Mouse (Mus musculus): Measurements from ENCODE around the gene Zbtb16. TPM values are rescaled to one million over a fixed set of nuclear protein-coding genes. Genes with fewer than 3 reads are reported as not detected.

Gene Zbtb16
- polyA plus RNA-seq, 1 experiment from 2014 or later = 1.00 TPM

GRCm38 (mm10) chr9:48713779-48714178 is 122.2 kb downstream of the Zbtb16 start:
- WGBS = 87% methylated on average over 8 of the region's 8 CpGs

DNA sequence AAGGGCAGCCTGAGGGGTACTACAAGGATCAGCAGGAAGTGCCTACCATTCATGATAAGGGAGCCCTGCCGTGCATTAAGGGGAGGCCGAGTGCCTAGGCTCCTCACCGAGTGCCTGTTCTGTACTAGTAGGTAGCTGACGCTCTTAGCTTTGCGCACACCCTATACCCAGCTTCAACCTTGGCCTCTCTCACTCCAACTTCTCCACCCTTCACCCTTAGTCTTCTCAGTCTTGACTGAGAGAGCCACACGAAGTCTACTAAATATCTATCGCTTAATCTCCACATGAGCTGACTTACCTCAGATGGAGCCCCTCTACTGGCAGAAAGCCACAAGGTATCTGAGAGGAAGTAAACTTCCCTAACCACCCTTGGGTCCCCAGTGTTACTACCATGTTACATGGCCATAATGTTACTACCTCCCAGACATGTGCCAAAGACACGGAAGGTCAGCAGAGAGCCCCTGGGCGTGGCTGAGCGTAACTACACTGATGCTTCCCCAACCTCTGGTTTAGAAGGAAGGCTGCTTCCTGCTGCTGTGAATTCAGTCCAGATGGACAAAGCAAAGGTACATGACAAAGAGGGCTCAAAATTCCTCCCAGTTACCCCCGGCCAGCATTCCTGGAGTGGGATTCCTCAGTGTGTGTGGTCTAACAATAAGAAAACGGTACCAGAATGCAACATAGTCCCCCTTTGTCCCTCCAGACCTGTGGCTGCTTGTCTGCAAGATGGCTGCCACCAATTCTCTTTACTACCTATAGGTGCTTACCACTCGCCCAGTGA is 122.8 kb downstream of the Zbtb16 start:
- Histone ChIP-seq H3K4me1 (replicated peaks) (peaks cover 15% of the 10 kb centered on the region), H3K27ac (ENCODE audit: poor library complexity, severe bottlenecking) (no peak overlapping the region), H3K9me3 (replicated peaks) (peaks cover 4% of the 10 kb centered on the region; the same call in 1 of the 2 replicates), H3K9ac (no peak overlapping the region), H3K4me3 (no peak overlapping the region), H3K27me3 (replicated peaks) (no peaks in the 10 kb centered on the region), H3K4me2 (no peak overlapping the region), H3K36me3 (no peaks in the 10 kb centered on the region)
- WGBS = 80% methylated on average over 13 of the region's 13 CpGs
- ATAC-seq (ENCODE audit: insufficient number of reproducible peaks, low FRiP score) = no peak

More at GRCm38 (mm10) chr9:48713779-48714178, 122.2 kb downstream of the Zbtb16 start:
- H3K4me3 ChIP-seq = no peak overlapping the region
- H3K36me3 ChIP-seq = no peaks in the 10 kb centered on the region
- H3K27ac ChIP-seq (ENCODE audit: poor library complexity, severe bottlenecking) = no peak overlapping the region
- H3K4me1 ChIP-seq (replicated peaks) = peaks cover 15% of the 10 kb centered on the region
- H3K9ac ChIP-seq = no peak overlapping the region
- no peak overlapping the region for H3K4me2 ChIP-seq
- H3K27me3 ChIP-seq (replicated peaks) = no peaks in the 10 kb centered on the region
- H3K9me3 ChIP-seq (replicated peaks) = no peaks in the 10 kb centered on the region
- no peak for ATAC-seq (ENCODE audit: insufficient number of reproducible peaks, low FRiP score)

- peaks cover 4% of the 10 kb centered on the region; the same call in 1 of the 2 replicates for H3K9me3 ChIP-seq (replicated peaks)
- no peak overlapping the region for H3K9ac ChIP-seq
- no peak overlapping the region for H3K27ac ChIP-seq (ENCODE audit: poor library complexity, severe bottlenecking)
- H3K4me1 ChIP-seq (replicated peaks) = peaks cover 22% of the 10 kb centered on the region
- no peaks in the 10 kb centered on the region for H3K27me3 ChIP-seq (replicated peaks)
- ATAC-seq (ENCODE audit: insufficient number of reproducible peaks, low FRiP score) = no peak
- no peaks in the 10 kb centered on the region for H3K36me3 ChIP-seq
- whole genome bisulfite sequencing = 56% methylated on average over 5 of the region's 5 CpGs
- no peak overlapping the region for H3K4me2 ChIP-seq
- H3K4me3 ChIP-seq = no peak overlapping the region
Measured at GRCm38 (mm10) chr9:48711826-48712225, 124.2 kb downstream of the Zbtb16 start.

DNA sequence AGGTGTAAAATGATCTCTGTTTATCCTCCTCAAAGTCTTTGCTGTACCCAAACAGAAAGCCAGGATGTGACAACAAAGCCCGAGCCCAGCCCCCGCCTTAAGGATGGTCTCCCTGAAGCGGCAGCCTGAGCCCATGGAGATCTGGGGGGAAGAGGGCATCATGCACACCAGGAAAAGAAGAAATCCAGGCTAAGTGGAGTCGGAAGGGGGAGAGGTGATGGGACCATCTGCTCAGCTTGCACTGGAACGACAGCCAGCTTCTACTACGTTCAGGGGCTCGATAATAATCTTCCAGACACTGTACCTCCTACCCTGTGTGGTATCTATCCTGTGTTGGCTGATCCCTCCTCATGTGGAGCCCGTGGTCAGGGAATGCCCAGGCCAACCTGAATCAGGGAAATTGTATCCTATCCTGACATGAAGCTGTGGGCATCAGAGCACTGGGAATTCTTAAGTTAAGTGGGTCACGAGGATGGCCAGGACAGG is 124.7 kb downstream of the Zbtb16 start:
- Histone ChIP-seq H3K36me3 (no peaks in the 10 kb centered on the region), H3K4me1 (replicated peaks) (peaks cover 24% of the 10 kb centered on the region), H3K4me2 (no peak overlapping the region), H3K4me3 (no peak overlapping the region), H3K9me3 (replicated peaks) (peaks cover 4% of the 10 kb centered on the region; the same call in 1 of the 2 replicates), H3K27ac (ENCODE audit: poor library complexity, severe bottlenecking) (no peak overlapping the region), H3K9ac (no peak overlapping the region), H3K27me3 (replicated peaks) (no peaks in the 10 kb centered on the region)
- WGBS = 42% methylated on average over 9 of the region's 9 CpGs
- no peak for ATAC-seq (ENCODE audit: insufficient number of reproducible peaks, low FRiP score)

GRCm38 (mm10) chr9:48710355-48711295 is 125.4 kb downstream of the Zbtb16 start:
- Histone ChIP-seq H3K36me3 (no peaks in the 10 kb centered on the region), H3K27ac (ENCODE audit: poor library complexity, severe bottlenecking) (no peak overlapping the region), H3K27me3 (replicated peaks) (no peaks in the 10 kb centered on the region), H3K4me1 (replicated peaks) (peaks cover 24% of the 10 kb centered on the region), H3K9ac (no peak overlapping the region), H3K4me2 (no peak overlapping the region), H3K4me3 (no peak overlapping the region), H3K9me3 (replicated peaks) (peaks cover 4% of the 10 kb centered on the region; the same call in 1 of the 2 replicates)
- 38% methylated on average over 17 of the region's 17 CpGs for WGBS
- no peak for ATAC-seq (ENCODE audit: insufficient number of reproducible peaks, low FRiP score)

DNA sequence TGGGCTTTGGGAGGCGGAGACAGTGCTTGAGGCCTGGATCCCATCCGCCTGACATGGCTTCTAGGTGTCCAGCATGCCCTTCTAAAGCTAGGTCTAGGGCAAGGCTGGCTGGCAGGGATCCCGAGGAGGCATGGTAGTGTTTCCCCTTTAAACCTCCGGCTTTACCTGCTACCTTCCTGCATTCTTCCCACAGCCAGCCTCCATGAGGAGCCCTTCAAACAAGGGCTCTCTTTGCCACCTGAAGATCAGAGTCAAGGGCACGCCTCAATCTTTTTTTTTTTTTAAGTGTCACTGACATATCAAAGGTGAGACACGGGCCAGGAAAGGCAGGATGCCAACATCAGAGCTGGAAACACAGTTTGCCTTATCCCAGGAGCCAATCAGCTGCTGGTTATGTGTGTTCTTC is 128.2 kb downstream of the Zbtb16 start:
- no peak for ATAC-seq (ENCODE audit: insufficient number of reproducible peaks, low FRiP score)
- H3K9ac ChIP-seq = no peak overlapping the region
- H3K36me3 ChIP-seq = no peaks in the 10 kb centered on the region
- peak overlapping the region; percentile 55 for H3K27ac ChIP-seq (ENCODE audit: poor library complexity, severe bottlenecking)
- WGBS = 60% methylated on average over 6 of the region's 6 CpGs
- peaks cover 24% of the 10 kb centered on the region for H3K4me1 ChIP-seq (replicated peaks)
- H3K4me3 ChIP-seq = no peak overlapping the region
- no peaks in the 10 kb centered on the region; the same call in 1 of the 2 replicates for H3K27me3 ChIP-seq (replicated peaks)
- no peak overlapping the region for H3K4me2 ChIP-seq
- H3K9me3 ChIP-seq (replicated peaks) = peaks cover 4% of the 10 kb centered on the region; the same call in 1 of the 2 replicates

GRCm38 (mm10) chr9:48707134-48707823 is 128.7 kb downstream of the Zbtb16 start:
- no peaks in the 10 kb centered on the region for H3K36me3 ChIP-seq
- peaks cover 4% of the 10 kb centered on the region; the same call in 1 of the 2 replicates for H3K9me3 ChIP-seq (replicated peaks)
- no peak overlapping the region; the same call in 1 of the 2 replicates for H3K4me2 ChIP-seq
- no peaks in the 10 kb centered on the region; the same call in 1 of the 2 replicates for H3K27me3 ChIP-seq (replicated peaks)
- 54% methylated on average over 14 of the region's 14 CpGs for WGBS
- peaks cover 24% of the 10 kb centered on the region for H3K4me1 ChIP-seq (replicated peaks)
- H3K4me3 ChIP-seq = no peak overlapping the region
- no peak for ATAC-seq (ENCODE audit: insufficient number of reproducible peaks, low FRiP score)
- H3K27ac ChIP-seq (ENCODE audit: poor library complexity, severe bottlenecking) = peak overlapping the region; percentile 55
- H3K9ac ChIP-seq = peak overlapping the region; percentile 27; the same call in 1 of the 2 replicates

GRCm38 (mm10) chr9:48701296-48701695 is 134.7 kb downstream of the Zbtb16 start:
- no peaks in the 10 kb centered on the region for H3K9me3 ChIP-seq (replicated peaks)
- 66% methylated on average over 4 of the region's 4 CpGs for WGBS
- H3K36me3 ChIP-seq = no peaks in the 10 kb centered on the region
- H3K4me2 ChIP-seq = no peak overlapping the region
- H3K27ac ChIP-seq (ENCODE audit: poor library complexity, severe bottlenecking) = no peak overlapping the region
- no peak for ATAC-seq (ENCODE audit: insufficient number of reproducible peaks, low FRiP score)
- no peak overlapping the region for H3K9ac ChIP-seq
- H3K4me3 ChIP-seq = no peak overlapping the region
- peaks cover 16% of the 10 kb centered on the region for H3K4me1 ChIP-seq (replicated peaks)
- peaks cover 4% of the 10 kb centered on the region; the same call in 1 of the 2 replicates for H3K27me3 ChIP-seq (replicated peaks)

GRCm38 (mm10) chr9:48700871-48701270 is 135.2 kb downstream of the Zbtb16 start:
- no peak for ATAC-seq (ENCODE audit: insufficient number of reproducible peaks, low FRiP score)
- H3K27ac ChIP-seq (ENCODE audit: poor library complexity, severe bottlenecking) = no peak overlapping the region
- peaks cover 4% of the 10 kb centered on the region; the same call in 1 of the 2 replicates for H3K27me3 ChIP-seq (replicated peaks)
- no peaks in the 10 kb centered on the region for H3K9me3 ChIP-seq (replicated peaks)
- no peaks in the 10 kb centered on the region for H3K36me3 ChIP-seq
- 18% methylated on average over 8 of the region's 8 CpGs for WGBS
- no peak overlapping the region for H3K4me2 ChIP-seq
- H3K9ac ChIP-seq = no peak overlapping the region
- no peak overlapping the region for H3K4me3 ChIP-seq
- peaks cover 20% of the 10 kb centered on the region for H3K4me1 ChIP-seq (replicated peaks)

- Histone ChIP-seq H3K4me1 (replicated peaks) (peaks cover 30% of the 10 kb centered on the region), H3K27me3 (replicated peaks) (peaks cover 4% of the 10 kb centered on the region; the same call in 1 of the 2 replicates), H3K9ac (no peak overlapping the region), H3K27ac (ENCODE audit: poor library complexity, severe bottlenecking) (no peak overlapping the region), H3K4me3 (no peak overlapping the region), H3K4me2 (no peak overlapping the region), H3K36me3 (no peaks in the 10 kb centered on the region), H3K9me3 (replicated peaks) (no peaks in the 10 kb centered on the region)
- 75% methylated on average over 2 of the region's 2 CpGs for WGBS
- ATAC-seq (ENCODE audit: insufficient number of reproducible peaks, low FRiP score) = no peak
Measured at GRCm38 (mm10) chr9:48697470-48697815, 138.6 kb downstream of the Zbtb16 start.

Data from heart, embryonic 12.5 days (tissue).